Mouse (Mus musculus) right cerebral cortex, postnatal 4 days (tissue): ENCODE measurements around the gene Abca17.

Source experiments
- DNase-seq: peaks from one replicate; pipeline ENCODE4 v3.0.0-alpha.2; 2022

The Abca17 gene

DNA sequence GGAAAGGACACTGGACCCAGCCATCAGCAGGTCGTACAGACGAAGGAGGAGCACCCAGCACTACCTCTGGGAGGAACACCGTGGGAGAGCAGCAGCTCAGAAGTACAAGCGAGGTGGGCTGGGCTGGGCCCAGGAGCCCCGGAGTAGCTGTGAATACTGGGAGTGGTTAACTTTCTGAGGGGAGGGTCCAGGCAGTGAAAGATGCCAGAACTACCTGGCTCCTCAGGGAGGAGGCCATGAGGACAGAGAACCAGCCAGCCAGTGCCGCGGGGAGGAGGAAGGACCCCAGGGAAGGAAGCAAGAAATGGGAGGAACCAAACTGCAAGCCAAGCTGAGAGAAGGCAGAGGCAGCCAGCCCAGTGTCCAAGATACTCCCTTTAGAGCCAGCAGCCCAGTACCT lies 122.9 kb downstream of the Abca17 start:
- DNase-seq: no peak

DNA sequence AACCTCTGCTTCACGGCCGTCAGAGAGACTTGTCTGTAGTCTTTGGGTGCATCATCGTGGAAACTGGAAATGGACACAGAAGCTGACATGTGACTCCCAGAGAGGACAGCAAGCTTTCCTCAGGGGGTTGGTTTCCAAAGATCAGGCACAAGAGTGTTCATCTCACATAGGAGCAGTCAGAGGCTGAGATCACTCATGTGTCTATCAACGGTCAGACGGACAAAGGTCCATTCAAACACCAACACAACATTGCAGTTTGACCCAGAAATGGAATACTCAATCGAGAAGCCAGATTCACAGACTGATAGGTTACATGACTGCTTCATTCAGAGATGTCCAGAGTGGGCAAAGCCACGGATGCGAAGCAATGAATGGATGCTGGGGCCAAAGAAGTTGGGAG lies 124.1 kb downstream of the Abca17 start:
- no peak for DNase-seq

DNA sequence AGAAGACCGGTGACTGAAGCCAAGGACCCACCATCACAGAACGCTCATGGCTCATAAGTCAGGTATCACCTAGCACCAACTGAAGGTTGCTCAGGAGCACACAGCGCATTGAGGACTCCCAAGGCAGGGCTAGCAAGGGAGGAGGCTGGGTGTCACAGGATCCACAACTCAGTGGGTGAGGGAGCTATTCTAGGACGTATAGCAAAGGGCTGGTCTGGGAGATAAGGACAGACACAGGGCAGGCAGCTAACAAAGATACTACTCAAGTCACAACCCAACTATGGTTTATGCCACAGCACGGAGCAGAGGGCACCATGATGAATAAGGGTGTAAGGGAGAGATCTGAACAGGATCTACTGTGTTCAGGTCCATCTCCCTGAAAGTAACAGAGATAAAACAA lies 125.0 kb downstream of the Abca17 start:
- no peak for DNase-seq

DNA sequence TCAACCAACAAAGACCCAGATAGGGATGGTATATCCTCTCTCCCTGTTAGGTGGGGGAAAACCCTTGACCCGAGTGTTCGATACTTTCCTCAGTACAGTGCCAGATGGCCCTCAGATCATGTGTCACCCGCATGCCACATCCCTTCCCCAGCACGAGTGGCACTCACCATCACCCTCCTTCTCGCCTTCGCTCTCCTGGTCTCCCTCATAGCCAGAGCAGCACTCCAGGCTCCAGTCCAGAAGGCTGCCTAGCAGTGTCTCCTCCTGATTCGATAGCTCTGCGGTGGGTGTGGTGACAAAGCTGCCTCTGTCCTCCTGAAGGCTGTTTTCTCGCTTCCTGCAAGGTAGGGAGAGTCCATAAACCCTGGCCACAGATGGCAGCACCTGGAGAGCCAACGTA lies 126.1 kb downstream of the Abca17 start:
- no peak for DNase-seq

DNA sequence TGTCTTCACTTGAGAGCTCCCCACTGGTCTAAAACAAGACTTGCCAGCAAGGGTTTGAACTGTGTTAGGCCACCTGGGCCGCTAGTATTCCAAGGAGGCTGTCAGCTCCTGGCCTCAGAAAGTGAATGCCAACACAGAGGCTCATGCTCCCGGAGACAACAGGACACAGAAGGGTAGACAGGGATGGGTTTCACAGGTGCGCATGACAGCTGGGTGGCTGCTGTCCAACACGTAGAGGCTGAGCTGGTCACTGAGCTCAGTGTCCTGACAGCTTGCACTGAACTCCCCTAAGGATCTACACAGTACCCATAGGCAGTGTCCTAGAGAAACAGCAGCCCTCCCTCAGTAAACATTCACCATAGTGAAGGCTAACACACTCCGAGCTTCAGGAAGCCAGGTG lies 127.4 kb downstream of the Abca17 start:
- no peak for DNase-seq

DNA sequence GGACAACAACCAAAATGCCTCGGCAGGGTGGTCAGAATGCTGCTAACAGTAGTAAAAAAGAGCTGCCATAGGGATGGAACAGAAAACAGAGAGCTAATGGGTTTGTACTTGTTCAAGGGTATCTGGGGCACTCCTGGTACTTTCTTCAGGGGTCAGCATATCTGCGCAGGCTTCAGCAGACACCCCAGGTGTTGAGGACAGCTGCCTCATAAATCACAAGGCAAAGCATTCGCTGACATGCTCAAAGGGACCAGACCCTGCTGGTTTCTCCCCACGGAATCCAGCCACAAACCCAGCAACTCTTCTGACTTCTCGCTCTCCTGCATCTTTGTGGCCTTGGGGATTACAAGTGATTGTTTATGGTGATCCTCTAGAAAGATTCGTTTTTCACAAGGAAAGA lies 128.2 kb downstream of the Abca17 start:
- no peak for DNase-seq

DNA sequence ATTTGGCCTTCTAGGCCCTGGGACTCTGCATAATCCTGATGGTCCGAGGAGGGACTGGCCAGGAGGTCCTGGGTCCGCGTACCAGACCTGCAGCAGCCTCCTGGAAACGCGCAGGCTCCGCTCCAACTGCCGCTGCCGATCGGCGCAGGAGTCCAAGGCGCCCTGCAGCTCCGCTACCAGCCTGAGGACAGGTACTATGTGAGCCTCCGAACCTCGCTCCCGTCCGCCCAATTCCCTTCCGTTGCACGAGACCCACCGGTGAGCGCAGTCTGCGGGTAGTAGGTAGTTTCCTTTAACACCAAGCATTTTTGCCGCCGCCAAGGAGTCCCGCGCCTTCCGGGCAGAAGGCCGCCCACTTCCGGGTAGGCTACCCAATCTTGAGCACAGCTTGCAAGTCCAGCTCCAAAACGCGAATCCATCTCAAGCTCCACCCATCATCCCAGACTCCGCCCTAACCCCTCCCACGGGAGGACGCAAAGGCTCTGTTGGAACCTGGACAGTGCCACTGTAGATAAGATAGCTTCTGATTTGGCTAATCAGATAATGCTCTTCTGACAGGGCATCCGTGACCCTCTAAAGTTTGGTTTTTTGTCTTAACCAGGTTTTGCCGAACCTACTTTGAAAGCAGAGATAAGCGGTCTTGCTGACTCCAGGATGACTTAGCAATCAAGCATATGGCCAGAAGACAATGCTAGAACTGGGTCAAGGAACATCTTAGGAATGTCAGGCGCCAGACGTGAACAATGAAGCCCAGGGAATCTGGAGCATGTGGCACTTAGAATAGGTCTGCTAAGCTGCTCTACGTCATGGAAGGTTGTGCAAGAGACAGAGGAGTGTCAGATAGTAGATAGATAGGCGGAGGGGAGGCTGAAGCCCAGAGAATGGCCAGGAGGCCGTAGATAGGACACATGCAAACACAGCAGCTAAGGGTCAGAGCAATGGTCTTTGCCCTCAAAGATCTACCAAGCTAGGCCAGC lies 130.1 kb downstream of the Abca17 start, which contains the start of gene Tedc2:
TSS of gene Tedc2 (minus strand) at position 417 of the 977 bp plus-strand sequence.
- peak; percentile 80 for DNase-seq

DNA sequence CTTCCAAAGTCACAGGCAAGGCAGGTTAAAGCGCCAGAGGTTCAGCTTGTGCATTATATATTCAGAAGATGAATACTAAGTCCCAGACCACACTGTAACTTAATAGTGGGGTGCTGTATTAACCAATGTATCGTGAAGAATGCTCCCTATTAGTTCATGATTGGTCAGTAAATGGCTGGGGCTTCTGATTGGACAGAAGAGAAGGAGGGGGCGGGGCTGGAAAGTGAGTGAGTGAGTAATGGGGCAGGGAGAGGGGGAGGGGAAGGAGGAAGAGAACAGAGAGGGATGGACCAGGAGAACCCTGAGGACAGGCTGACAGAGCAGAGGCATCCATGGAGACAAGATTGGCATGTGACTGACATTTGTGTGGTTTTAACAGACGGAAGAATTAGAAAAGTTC lies 134.0 kb downstream of the Abca17 start:
- no peak for DNase-seq
